Mouse (Mus musculus): ENCODE results near the gene Ctrb1. TPM values are rescaled to one million over a fixed set of nuclear protein-coding genes. Genes with fewer than 3 reads are reported as not detected.

Ctrb1 gene
- 0.30 and 0.58 TPM in 2 replicates for polyA plus RNA-seq (2015; fragmentation: Nextera tagmentation; extraction: Ambion mirVana)

GRCm38 (mm10) chr8:111690960-111691445, at the start of gene Ctrb1:
TSS of gene Ctrb1 (minus strand) at chr8:111691010.

GRCm38 (mm10) chr8:111643264-111644141, 47.3 kb downstream of the Ctrb1 start, which contains the start of gene Zfp1:
TSS of gene Zfp1 (plus strand) at chr8:111643401.

Small RNAs within 50 kb of the gene (microRNA-seq; reads per million reads assigned to microRNA genes)
- not detected for gene Mir7076 (ENCODE audit: borderline replicate concordance, insufficient number of aligned reads)

Other genes starting within 250 kb of the Ctrb1 start
- 3.1 and 4.4 TPM in 2 replicates for gene Wdr59, start 168.9 kb downstream of the Ctrb1 start, polyA plus RNA-seq (2015; fragmentation: Nextera tagmentation; extraction: Ambion mirVana)
- gene Znrf1, start 154.9 kb downstream of the Ctrb1 start, polyA plus RNA-seq (2015; fragmentation: Nextera tagmentation; extraction: Ambion mirVana): 26.8 and 27.8 TPM in 2 replicates
- gene Ldhd, start 60.6 kb downstream of the Ctrb1 start, polyA plus RNA-seq (2015; fragmentation: Nextera tagmentation; extraction: Ambion mirVana): 6.5 and 18.2 TPM in 2 replicates
- 13.1 and 15.6 TPM in 2 replicates for gene Zfp1, start 47.6 kb downstream of the Ctrb1 start, polyA plus RNA-seq (2015; fragmentation: Nextera tagmentation; extraction: Ambion mirVana)
- gene Bcar1, start 52.8 kb upstream of the Ctrb1 start, polyA plus RNA-seq (2015; fragmentation: Nextera tagmentation; extraction: Ambion mirVana): 26.1 and 47.7 TPM in 2 replicates
- 182 and 214 TPM in 2 replicates for gene Cfdp1, start 163.3 kb upstream of the Ctrb1 start, polyA plus RNA-seq (2015; fragmentation: Nextera tagmentation; extraction: Ambion mirVana)
- 3.3 and 4.4 TPM in 2 replicates for gene Tmem170, start 185.7 kb upstream of the Ctrb1 start, polyA plus RNA-seq (2015; fragmentation: Nextera tagmentation; extraction: Ambion mirVana)
- 0.27 and 0.39 TPM in 2 replicates for gene Chst5, start 219.4 kb upstream of the Ctrb1 start, polyA plus RNA-seq (2015; fragmentation: Nextera tagmentation; extraction: Ambion mirVana)
- 6.7 and 9.1 TPM in 2 replicates for gene Tmem231, start 242.9 kb upstream of the Ctrb1 start, polyA plus RNA-seq (2015; fragmentation: Nextera tagmentation; extraction: Ambion mirVana)
- 381 and 395 TPM in 2 replicates for gene Gabarapl2, start 249.7 kb upstream of the Ctrb1 start, polyA plus RNA-seq (2015; fragmentation: Nextera tagmentation; extraction: Ambion mirVana)

Measured in adrenal gland, postnatal 0 days (tissue).